Mouse (Mus musculus) embryo, embryonic 10.5 days (tissue): Measurements from ENCODE around the gene Dync1li1.
A peak's percentile ranks its signal among the peaks of the same experiment; 100 is the strongest.

Source experiments
- DNase-seq: peaks from one replicate; pipeline ENCODE4 v3.0.0-alpha.2; 2015; ENCODE audit warnings: low spot score

Gene Dync1li1

DNA sequence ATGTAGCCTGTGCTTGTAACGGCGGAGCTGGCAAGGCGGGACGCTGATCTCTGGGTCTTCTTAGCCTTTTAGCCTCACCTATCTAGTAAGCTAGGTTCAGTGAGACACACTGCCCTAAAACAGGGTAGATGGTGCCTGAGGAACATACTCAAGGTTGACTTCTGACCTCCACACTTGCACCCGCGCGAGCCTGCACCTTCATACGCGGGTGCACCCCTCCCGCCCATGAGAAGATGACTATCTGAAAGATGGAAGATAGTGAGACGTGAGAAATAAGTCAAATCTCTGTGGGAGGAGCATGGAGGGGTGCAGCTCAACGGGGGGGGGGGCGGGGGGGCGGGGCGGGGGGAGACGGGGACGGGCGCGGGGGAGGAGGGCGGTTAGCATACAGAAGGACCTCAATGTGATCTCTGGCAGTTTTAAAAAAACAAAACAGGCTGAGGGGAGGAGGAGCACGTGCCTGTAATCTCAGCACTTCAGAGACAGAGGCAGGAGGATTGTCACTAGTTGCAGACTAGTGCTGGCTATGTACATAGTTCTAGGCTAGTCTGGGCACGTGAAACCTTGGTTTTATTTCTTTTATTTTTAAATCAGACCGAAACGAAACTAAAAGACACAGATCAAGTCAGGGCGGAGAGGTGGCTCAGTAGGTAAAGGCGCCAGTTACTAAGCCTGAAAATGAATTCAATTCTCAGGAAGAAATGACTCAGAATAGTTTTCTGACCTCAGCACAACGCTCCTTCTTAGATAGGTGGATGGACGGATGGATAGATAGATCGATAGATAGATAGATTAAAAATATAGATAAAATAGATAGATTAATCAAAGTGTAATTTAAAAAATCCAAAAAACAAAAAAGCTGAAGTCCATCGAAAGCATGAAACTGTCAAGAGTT, 41.6 kb downstream of the Dync1li1 start:
- DNase-seq: peak; percentile 15

DNA sequence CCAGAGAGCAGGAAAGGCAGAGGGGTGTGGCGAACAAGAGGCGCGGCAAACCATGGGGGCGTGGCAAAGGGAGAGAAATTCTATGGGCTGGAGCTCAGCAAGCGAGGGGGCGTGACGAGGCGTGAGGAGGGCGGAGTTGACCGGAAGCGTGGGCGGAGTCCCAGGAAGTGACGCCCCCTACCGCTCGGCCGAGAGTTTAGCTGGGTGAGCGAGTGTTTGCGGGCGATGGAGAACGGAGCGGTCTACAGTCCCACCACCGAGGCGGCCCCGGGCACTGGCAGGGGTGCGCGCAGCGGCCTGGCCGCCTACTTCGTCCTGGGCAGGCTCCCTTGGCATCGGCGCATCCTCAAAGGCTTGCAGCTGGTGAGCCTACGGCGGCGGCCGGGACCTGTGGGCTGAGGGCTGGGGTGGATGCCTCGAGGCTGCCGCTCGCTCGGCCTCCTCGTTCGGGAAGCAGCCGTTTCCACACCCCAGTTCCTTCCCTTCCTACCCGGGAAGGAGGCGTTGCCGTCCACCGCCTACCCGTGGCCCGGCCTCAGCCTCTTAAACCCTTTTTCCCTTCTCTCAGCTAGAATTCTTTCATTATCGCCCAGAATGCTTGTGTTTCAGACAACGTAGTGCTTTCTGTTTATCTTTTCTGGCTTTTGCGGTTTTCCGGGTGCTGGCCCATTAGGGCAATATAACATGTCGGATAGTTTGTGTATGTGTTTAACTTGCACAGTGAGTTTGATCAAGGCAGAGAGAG, 42.6 kb downstream of the Dync1li1 start, which contains the start of gene Cmtm6:
Cmtm6 (plus strand) TSS at position 106 of the 745 bp plus-strand sequence.
- peak; percentile 98 for DNase-seq

- peak; percentile 5 for DNase-seq
Measured at GRCm38 (mm10) chr9:114731871-114732682, 43.5 kb downstream of the Dync1li1 start.

- DNase-seq: no peak
Measured at GRCm38 (mm10) chr9:114733238-114733637, 44.6 kb downstream of the Dync1li1 start.

DNA sequence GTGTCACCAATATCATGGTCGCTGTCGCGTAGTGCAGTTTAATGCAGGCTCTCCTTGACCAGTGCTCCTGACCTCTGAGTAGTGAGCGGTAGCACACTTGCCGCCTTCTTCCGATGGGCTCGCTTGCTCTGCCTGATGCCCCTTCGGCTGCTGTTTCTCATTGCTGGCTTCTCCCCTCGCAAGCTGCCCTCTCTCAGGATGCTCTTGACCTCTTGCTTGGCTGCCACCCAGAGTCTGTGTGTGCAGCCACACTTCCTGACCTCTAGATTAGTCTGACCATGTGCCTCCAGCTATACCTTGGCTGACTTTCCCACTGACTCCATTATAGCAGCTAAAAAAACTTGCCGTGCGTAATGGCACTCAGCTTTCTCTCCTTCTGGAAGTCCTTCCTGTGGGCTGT, 47.9 kb downstream of the Dync1li1 start:
- peak; percentile 35 for DNase-seq

GRCm38 (mm10) chr9:114740336-114740735, 51.7 kb downstream of the Dync1li1 start:
- no peak for DNase-seq

- DNase-seq: no peak
Measured at GRCm38 (mm10) chr9:114742731-114743130, 54.1 kb downstream of the Dync1li1 start.

GRCm38 (mm10) chr9:114745163-114745562, 56.6 kb downstream of the Dync1li1 start:
- DNase-seq: no peak

- DNase-seq: no peak
Measured at GRCm38 (mm10) chr9:114745654-114746053, 57.1 kb downstream of the Dync1li1 start.

- DNase-seq: no peak
Measured at GRCm38 (mm10) chr9:114747012-114747411, 58.4 kb downstream of the Dync1li1 start.

DNA sequence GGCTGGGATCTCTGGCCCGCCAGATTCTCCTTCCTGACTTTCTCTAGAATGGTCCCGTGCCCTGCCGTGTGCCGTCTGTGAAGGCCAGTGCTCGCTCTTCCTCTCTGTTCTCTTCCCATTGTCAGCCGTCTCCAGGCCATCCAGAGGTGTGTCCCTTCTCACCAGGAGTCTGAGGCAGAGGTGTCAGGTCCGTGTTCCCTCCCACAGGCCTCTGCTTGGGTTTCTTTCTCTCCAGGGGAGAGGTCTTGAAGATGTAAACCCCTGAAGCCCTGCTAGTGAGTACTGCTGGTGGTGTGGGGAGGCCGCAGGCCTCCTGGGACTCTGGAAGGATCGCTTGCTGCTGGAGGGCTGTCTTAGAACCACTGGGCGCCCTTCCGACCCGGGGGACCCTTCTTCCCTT, 58.9 kb downstream of the Dync1li1 start:
- no peak for DNase-seq

DNA sequence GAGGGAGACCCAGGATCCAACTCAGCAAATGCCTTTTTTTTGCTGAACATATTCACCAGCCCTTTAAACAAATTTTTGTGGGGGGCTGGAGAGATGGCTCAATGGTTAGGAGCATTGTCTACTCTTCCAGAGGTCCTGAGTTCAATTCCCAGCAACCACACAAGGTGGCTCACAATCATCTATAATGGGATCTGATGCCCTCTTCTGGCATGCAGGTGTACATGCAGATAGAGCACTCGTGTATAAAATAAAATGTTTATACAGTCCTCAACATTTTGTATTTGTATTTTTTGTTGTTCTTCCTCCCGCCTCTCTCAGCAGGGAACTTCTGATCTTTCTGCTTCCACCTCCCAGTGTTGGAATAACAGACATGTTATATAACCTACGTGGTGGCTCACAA, 63.0 kb downstream of the Dync1li1 start:
- DNase-seq: no peak

- no peak for DNase-seq
Measured at GRCm38 (mm10) chr9:114752311-114752710, 63.7 kb downstream of the Dync1li1 start.

DNA sequence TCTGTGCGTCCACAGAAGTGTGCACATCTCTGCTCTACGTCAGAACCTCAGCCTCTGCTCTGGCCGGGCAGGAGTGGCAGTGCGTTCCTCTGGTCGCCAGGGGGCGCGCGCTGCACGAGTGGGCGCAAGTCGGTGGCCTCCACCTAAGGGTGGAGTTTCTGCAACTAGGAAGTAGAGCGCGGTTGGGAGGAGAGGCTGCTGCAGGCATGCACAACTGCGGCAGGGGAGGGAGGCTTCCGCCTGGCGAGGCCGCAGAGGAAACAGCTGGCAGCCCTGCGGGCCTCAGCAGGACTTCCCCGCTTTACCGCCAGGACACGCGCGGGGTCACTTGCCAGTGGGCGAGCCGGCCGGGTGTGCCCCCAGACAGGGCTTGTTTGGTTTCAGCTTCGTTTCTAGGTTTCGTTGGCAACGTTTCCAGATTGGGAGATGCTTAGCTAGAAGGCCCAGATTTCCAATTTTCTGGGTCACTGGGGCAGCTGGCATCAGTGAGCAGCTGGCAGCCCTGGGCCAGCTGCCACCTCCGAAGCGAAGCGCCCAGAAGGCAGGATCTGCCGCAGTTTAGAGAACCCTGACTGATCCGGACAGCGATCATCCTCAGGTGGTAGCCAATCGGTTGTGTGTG, 64.4 kb downstream of the Dync1li1 start:
- peak; percentile 89 for DNase-seq

DNA sequence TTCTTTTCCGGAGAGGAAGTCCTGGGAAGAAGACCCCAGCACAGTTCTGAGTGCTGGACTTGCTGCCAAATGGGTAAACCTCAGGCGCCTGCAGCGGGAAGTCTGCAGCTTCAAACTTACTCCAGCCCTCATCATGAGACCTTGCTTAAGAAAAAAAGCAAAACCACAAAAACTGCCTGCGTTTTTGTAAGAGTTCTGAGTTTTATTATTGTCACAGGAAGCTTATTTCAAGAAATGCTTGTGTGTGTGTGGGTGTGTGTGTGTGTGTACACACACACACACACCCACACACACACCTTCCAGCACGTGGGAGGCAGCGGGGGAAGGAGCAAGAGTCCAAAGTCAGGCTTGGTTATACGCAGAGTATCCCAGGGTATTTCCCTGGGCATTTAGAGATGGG, 69.7 kb downstream of the Dync1li1 start:
- DNase-seq: no peak

DNA sequence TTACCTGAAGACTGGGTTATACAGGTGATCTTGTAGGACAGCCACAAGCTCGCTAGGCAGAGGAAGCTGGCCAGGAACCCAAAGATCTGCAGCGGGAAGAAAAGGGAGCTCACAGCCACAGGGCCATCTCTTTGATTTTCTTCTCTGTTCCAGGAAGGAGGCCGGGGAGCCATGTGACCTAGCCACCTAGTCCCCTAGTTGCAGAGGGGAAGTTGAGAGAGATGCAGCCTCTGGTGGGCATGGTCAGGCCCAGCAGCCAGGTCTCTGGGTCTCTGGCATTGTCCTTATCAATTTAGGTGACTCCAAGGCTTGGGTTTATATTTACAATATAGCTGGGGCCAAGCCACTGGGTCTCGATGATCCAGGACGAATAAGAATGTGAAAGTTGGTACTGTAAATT, 70.2 kb downstream of the Dync1li1 start:
- DNase-seq: no peak

DNA sequence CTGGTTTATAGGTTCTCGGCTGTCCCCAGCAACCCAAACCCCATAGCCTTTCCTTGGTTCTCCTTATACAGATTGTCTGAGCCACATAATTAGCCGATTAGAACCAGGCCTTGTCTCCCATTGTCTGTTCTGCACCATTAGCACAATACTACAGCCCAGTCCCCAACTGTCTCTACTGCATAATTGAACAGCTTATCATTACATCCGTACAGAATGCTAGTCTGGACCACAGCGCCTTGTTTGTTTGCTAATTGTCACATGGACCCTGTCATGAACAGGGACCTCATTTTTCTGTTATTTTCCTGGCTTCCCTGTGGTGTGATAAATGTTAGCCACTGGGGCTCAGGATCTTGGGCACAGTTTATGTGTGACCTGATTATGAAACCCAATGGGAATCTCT, 71.3 kb downstream of the Dync1li1 start:
- DNase-seq: no peak

DNA sequence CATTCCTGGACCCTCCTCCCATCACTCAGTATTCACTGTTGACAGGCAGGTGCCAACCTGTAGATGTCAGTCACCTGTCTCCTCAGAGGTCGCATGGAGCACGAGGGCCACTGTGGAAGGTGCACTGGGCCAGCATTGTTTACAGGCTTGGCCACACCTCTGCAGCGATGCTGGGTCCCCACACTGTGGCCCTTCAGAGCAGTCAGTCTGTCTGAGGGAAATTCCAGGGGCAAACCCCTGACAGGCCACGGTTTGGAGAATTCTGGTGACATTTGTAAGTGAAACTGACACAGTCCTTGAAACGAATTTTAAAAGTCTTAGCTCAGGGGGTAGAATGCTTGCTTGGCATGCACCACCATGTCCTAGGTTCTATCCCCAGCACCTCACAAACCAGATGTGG, 71.8 kb downstream of the Dync1li1 start:
- DNase-seq: no peak

GRCm38 (mm10) chr9:114761848-114762247, 73.3 kb downstream of the Dync1li1 start:
- DNase-seq: no peak

GRCm38 (mm10) chr9:114763341-114763740, 74.8 kb downstream of the Dync1li1 start:
- DNase-seq: peak; percentile 78

GRCm38 (mm10) chr9:114767030-114767429, 78.4 kb downstream of the Dync1li1 start:
- DNase-seq: no peak

DNA sequence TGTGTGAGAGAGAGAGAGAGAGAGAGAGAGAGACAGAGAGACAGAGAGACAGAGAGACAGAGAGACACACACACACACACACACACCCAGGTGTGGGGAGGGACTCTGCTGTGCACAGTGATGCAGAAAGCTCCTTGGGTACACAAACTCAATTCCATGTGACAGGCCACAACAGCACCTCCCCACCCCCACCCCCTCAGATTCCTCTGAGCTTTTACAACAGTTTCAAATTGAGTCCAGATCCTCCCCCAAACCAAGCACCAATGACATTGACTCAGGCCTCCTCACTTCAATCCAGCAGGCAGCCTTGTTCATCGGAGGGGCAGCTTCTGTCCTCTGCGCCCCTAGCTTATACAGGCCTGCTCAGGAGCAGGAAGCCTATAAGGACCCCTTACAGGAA, 78.9 kb downstream of the Dync1li1 start:
- DNase-seq: peak; percentile 23
